Mouse (Mus musculus) kidney, embryonic 15.5 days (tissue): ENCODE measurements around the gene Mcm10. TPM values are rescaled to one million over a fixed set of nuclear protein-coding genes. Genes with fewer than 3 reads are reported as not detected.
"Not testable (repeated sequence)": the region's sequence is repeated elsewhere in the genome, so short reads cannot be mapped to it uniquely, and the experiment has no call there.

Experiments
- ATAC-seq: fragments of 200-750 bp; cut with Nextera tagmentation; replicated peaks from 2 replicates; pipeline ENCODE4 v1.8.0; 2017; ENCODE audit warnings: moderate TSS enrichment; ENCODE audit not compliant: low FRiP score
- H3K27ac ChIP-seq: fragments of 300-500 bp; sonication (generic); 2 replicates; pipeline ENCODE4 v1.5.1; 2015; ENCODE audit warnings: mild to moderate bottlenecking, inconsistent platforms
- H3K27me3 ChIP-seq: fragments of 300-500 bp; sonication (generic); 2 replicates; pipeline ENCODE4 v1.6.1; 2015; ENCODE audit warnings: inconsistent platforms
- H3K36me3 ChIP-seq: fragments of 300-500 bp; sonication (generic); 2 replicates; pipeline ENCODE4 v1.6.1; 2015; ENCODE audit warnings: inconsistent platforms
- H3K4me1 ChIP-seq: fragments of 300-500 bp; sonication (generic); 2 replicates; pipeline ENCODE4 v1.6.1; 2015; ENCODE audit warnings: inconsistent platforms
- H3K4me2 ChIP-seq: fragments of 300-500 bp; sonication (generic); 2 replicates; pipeline ENCODE4 v1.6.1; 2015; ENCODE audit warnings: moderate library complexity, mild to moderate bottlenecking, inconsistent platforms
- H3K4me3 ChIP-seq: fragments of 300-500 bp; sonication (generic); replicated peaks from 2 replicates; pipeline ENCODE4 v1.5.1; 2015; ENCODE audit warnings: mild to moderate bottlenecking, inconsistent platforms
- H3K9ac ChIP-seq: fragments of 300-500 bp; sonication (generic); 2 replicates; pipeline ENCODE4 v1.6.1; 2015; ENCODE audit warnings: mild to moderate bottlenecking, inconsistent platforms
- H3K9me3 ChIP-seq: fragments of 300-500 bp; sonication (generic); replicated peaks from 2 replicates; pipeline ENCODE4 v1.6.1; 2016; ENCODE audit warnings: inconsistent platforms
- WGBS: fragments of 180-500 bp; shearing (Covaris S2); methylation state at CpG from one replicate; pipeline ENCODE4 v1.1.7; 2015; ENCODE audit warnings: mixed read lengths; 5-methylcytosine and 5-hydroxymethylcytosine counted together
- polyA plus RNA-seq: library from polyadenylated mRNA; unstranded; fragments of >200 nt; fragmentation: Nextera tagmentation; extraction: Ambion mirVana; gene quantifications from 2 replicates; pipeline ENCODE4 v1.2.1, GENCODE M21; 2015

Mcm10 gene
- polyA plus RNA-seq, 1 experiment from 2014 or later, result 35.1 TPM

DNA sequence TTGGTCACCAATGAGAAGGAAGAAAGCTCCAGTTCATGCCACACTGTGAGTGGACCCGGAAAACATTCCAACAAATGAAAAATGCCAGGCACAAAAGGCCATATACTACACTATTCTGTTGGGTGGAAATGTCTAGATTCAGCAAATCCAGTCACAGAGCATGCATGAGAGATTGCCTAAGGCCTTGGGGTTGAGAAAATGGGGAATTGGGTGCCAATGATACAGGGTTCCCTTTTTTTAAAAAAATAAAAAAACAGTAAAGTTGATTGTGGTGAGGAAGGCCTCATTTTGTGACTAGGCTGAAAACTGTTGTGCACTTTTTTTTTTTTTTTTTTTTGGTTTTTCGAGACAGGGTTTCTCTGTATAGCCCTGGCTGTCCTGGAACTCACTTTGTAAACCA is 43.5 kb downstream of the Mcm10 start:
- H3K4me1 ChIP-seq, result no peaks in the 10 kb centered on the region
- no peak overlapping the region for H3K4me2 ChIP-seq
- ATAC-seq, result no peak
- no peak overlapping the region for H3K27ac ChIP-seq
- H3K4me3 ChIP-seq, result no peak overlapping the region
- no peaks in the 10 kb centered on the region for H3K27me3 ChIP-seq
- no peak overlapping the region for H3K9ac ChIP-seq
- WGBS, result 70% methylated on average over 2 of the region's 2 CpGs
- H3K36me3 ChIP-seq, result no peaks in the 10 kb centered on the region
- H3K9me3 ChIP-seq, result no peaks in the 10 kb centered on the region

DNA sequence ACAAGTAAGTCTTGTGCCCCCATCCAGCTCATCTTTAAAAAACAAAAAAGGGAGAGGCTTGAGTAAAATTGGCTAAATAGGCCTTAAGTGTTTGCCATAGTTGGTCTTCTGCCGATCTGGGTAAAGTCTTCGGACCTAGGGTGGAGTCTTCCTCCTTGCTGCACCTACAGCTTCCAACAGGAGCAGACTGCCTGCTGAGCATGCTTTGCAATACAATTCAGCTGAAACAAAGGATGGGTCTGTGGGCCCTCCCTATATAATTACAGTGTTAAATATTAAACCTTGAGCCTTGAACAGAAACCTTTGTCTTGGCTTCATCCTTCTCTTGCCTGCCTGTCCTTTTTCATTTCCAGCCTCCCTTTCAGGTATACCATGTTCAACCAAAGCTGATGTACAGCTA is 44.8 kb downstream of the Mcm10 start:
- no peaks in the 10 kb centered on the region for H3K4me1 ChIP-seq
- H3K27me3 ChIP-seq, result no peaks in the 10 kb centered on the region
- no peak overlapping the region for H3K27ac ChIP-seq
- WGBS, result 94% methylated on average over 2 of the region's 2 CpGs
- no peak overlapping the region for H3K4me2 ChIP-seq
- H3K4me3 ChIP-seq, result no peak overlapping the region
- no peak overlapping the region for H3K9ac ChIP-seq
- no peak for ATAC-seq
- no peaks in the 10 kb centered on the region for H3K36me3 ChIP-seq
- no peaks in the 10 kb centered on the region for H3K9me3 ChIP-seq

DNA sequence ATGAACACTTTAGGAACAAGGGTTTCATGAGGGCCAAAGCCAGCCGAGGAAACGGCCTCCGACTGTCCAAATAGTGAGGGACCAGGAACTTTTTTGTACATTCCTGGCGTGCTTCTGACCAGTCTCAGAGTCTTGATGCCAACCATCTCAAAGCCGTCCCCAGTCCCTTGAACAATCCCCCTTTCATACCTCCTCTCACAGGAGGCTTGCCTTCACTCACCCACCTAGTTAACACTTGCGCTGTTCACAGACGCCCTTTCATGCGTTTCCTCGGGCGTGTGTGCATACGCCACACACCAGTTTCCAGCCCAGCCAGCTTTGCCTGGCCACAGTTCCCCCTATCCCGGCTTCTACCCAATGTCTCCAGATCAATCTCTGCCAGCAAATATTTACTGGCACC is 54.6 kb downstream of the Mcm10 start:
- Histone ChIP-seq H3K36me3 (no peaks in the 10 kb centered on the region), H3K4me2 (no peak overlapping the region), H3K9ac (no peak overlapping the region), H3K27me3 (no peaks in the 10 kb centered on the region), H3K9me3 (no peaks in the 10 kb centered on the region), H3K27ac (no peak overlapping the region), H3K4me3 (no peak overlapping the region), H3K4me1 (no peaks in the 10 kb centered on the region)
- 92% methylated on average over 12 of the region's 12 CpGs for WGBS
- ATAC-seq, result no peak

DNA sequence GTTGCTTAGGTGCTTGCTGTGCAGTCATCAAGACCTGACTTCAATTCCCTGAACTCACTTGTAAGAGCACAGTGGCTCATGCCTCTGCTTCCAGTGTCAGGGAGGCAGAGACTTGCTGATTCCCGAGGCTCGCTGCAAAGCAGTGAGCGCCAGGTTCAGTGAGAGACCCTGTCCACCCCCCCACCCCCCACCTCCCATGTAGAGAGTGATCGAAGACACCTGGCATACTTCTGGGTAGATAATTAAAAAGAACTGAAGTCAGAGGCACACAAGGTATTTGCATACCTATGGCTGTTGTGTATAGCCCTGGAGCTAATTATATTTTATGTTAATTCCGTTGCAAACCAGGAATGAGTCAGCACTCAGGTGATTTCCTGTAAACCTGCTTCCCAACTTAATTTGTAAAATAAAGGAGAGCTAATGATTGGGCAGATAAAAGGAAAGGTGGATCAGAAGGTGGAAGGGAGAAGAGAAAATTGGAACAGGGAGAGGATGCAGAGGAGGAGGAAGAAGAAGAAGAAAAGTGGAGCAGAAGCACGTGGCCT is 58.3 kb downstream of the Mcm10 start:
- no peaks in the 10 kb centered on the region for H3K27me3 ChIP-seq
- no peak overlapping the region for H3K4me3 ChIP-seq
- H3K4me2 ChIP-seq, result no peak overlapping the region
- no peak for ATAC-seq
- no peaks in the 10 kb centered on the region; the same call in 1 of the 2 replicates for H3K9me3 ChIP-seq
- H3K9ac ChIP-seq, result no peak overlapping the region
- 80% methylated on average over 6 of the region's 6 CpGs for WGBS
- no peaks in the 10 kb centered on the region for H3K4me1 ChIP-seq
- no peaks in the 10 kb centered on the region for H3K36me3 ChIP-seq
- no peak overlapping the region for H3K27ac ChIP-seq

DNA sequence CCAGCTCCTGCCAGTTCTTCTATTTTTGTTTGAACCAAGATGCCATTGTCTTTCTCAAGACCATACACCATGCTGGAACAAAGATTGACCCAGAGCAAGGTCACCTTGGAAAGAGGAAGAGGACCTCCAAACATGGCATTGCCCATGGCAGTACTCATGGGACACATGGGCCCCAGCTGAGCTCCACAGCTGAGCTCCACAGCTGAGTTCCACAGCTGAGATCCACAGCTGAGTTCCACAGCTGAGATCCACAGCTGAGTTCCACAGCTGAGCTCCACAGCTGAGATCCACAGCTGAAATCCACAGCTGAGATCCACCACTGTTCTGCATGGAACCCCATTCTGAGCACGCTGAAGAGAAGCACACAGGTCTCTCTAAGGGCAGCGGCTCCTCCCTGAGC is 61.6 kb downstream of the Mcm10 start:
- Histone ChIP-seq H3K4me1 (no peaks in the 10 kb centered on the region), H3K4me3 (no peak overlapping the region), H3K9me3 (no peaks in the 10 kb centered on the region; the same call in 1 of the 2 replicates), H3K27ac (no peak overlapping the region), H3K4me2 (no peak overlapping the region), H3K27me3 (no peaks in the 10 kb centered on the region), H3K36me3 (no peaks in the 10 kb centered on the region), H3K9ac (no peak overlapping the region)
- 94% methylated on average over 2 of the region's 2 CpGs for WGBS
- no peak for ATAC-seq

DNA sequence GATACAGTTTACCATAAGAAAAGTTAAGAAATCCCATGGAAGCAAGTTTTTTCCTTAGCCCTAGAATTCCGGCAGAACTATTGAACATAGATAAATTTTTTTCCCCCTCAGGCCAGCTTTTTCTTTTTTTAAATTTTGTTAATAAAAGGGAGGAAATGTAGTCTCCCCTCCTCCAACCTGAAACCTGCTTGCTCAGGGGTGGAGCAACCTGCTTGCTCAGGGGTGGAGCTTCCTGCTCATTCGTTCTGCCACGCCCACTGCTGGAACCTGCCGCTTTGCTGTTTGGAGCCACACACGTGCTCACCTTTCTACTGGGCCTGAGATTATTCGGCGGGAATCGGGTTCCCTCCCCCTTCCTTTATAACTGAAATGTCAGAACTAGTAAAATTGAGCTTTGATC is 62.9 kb downstream of the Mcm10 start:
- not testable (repeated sequence) for H3K9me3 ChIP-seq, H3K27me3 ChIP-seq, H3K27ac ChIP-seq, H3K4me2 ChIP-seq, H3K4me3 ChIP-seq, H3K36me3 ChIP-seq, H3K9ac ChIP-seq, ATAC-seq, H3K4me1 ChIP-seq
- 81% methylated on average over 7 of the region's 8 CpGs for WGBS

DNA sequence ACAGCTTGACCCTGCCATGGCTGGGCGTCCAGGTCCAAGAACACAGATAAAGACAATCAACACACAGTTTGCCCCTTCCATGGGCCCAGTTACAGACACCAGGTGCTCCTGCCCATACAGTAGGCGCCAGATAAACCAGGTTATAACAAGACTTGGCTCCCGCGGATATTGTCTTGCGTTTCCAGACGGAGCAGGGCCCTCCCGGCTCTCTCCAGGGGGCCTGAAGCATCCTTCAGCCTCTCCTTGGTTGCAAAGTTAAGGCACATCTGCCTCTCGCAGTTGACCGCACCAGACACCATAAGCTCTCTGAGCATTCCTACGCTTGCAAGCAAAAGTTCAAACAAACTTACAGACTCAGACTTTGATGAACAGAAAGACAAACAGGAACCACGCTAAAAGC is 71.7 kb downstream of the Mcm10 start:
- Histone ChIP-seq H3K27me3 (no peaks in the 10 kb centered on the region), H3K36me3 (peaks cover 26% of the 10 kb centered on the region), H3K4me1 (no peaks in the 10 kb centered on the region), H3K9ac (no peak overlapping the region), H3K4me3 (no peak overlapping the region), H3K27ac (no peak overlapping the region), H3K4me2 (no peak overlapping the region), H3K9me3 (peaks cover 12% of the 10 kb centered on the region)
- 88% methylated on average over 11 of the region's 11 CpGs for WGBS
- no peak for ATAC-seq

Other genes with a start within 250 kb of the Mcm10 start
- 83.5 and 84.2 TPM in 2 replicates for gene Sephs1, start 131.2 kb downstream of the Mcm10 start, polyA plus RNA-seq
- gene Phyh, start 93.8 kb downstream of the Mcm10 start, polyA plus RNA-seq, result 55.2 and 59.5 TPM in 2 replicates
- not detected in 2 replicates for gene Ucma, start 36.7 kb downstream of the Mcm10 start, polyA plus RNA-seq
- gene Optn, start 51.3 kb upstream of the Mcm10 start, polyA plus RNA-seq, result 10.9 and 12.5 TPM in 2 replicates
- gene Ccdc3, start 125.0 kb upstream of the Mcm10 start, polyA plus RNA-seq, result 12.6 and 15.8 TPM in 2 replicates